Mouse (Mus musculus) cortical plate, adult 2 months (tissue): ENCODE data around the gene Med19.

Experiments used
- CTCF ChIP-seq: fragments of 200-500 bp; IDR thresholded peaks from 2 replicates; pipeline ENCODE4 v1.5.1; 2011; ENCODE audit warnings: mild to moderate bottlenecking, control low read depth, low read length; ENCODE audit not compliant: insufficient read depth; ENCODE audit errors: extremely low read depth
- POLR2A ChIP-seq: fragments of 200-500 bp; IDR thresholded peaks from 2 replicates; pipeline ENCODE4 v1.6.1; 2011; ENCODE audit warnings: mild to moderate bottlenecking, low read length, control low read depth; ENCODE audit not compliant: insufficient read depth; ENCODE audit errors: extremely low read depth

DNA sequence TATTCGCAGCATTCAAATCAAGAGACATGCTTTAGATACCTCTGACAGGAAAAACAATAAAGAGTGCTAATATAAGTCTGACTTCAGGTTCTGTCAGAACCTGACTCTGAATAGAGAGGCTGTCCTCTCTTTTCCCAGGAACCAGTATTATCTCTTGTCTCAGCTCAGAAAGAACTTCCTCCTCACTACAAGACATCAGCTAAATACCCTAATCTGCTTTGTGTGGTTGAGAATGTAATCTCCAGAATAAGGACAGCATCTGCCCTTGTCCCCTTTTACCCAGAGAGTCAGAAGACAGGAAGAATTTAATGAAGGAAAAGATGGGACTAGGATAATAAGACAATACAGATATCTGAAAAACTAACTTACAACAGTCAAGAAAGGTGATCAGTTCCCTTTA lies 25.3 kb downstream of the Med19 start:
- no peak for TF ChIP-seq CTCF
- TF ChIP-seq POLR2A: no peak
